Mouse (Mus musculus): ENCODE data around the gene Tnnt3. TPM values are rescaled to one million over a fixed set of nuclear protein-coding genes. Genes with fewer than 3 reads are reported as not detected.

Tnnt3 gene
- polyA plus RNA-seq, 1 experiment from 2014 or later: not detected

DNA sequence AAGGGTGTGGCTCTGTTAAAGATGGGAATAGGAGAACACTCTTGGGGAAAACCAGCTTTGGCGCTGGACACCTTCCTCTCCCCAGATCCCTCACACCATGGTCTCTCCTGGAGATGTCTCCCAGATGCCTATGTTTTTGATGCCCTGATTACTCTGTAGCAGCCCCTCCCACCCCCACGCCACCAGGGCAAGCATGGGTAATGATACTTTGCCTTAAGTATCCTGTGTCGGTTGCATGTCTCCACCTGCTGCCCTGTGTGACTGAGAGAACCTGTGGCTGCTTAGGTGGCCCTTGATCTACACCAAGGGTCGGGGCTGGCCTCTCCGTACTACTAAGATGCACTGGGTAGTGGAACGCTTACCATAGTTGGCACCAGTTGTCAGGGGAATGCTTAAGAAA is 20.6 kb upstream of the Tnnt3 start:
- Histone ChIP-seq H3K9me3 (replicated peaks) (no peaks in the 10 kb centered on the region), H3K27me3 (replicated peaks) (peaks cover 29% of the 10 kb centered on the region), H3K9ac (no peak overlapping the region), H3K4me3 (no peak overlapping the region), H3K36me3 (no peaks in the 10 kb centered on the region), H3K27ac (no peak overlapping the region), H3K4me1 (peaks cover 16% of the 10 kb centered on the region), H3K4me2 (no peak overlapping the region)
- 70% methylated on average over 6 of the region's 6 CpGs for WGBS (ENCODE audit: insufficient replicate concordance)
- ATAC-seq: no peak

DNA sequence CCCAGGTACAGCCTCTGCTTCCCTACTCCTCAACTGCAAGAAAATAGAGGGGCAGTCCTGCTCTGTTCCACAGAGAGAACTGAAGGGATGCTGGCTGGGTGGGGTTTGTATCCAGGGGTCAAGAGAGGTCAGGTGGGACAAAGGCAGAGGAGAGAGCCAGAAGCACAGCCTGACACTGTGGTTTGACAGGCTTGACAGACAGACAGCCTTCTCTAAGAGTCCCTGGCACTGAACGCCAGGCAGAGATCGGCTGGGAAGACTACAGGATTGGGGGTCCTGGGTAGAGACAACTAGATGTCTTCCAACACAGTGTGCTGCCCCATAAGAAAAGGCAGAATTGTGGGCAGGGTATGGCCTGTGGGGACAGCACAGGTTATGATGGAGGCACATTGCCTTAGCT is 20.1 kb upstream of the Tnnt3 start:
- peaks cover 16% of the 10 kb centered on the region for H3K4me1 ChIP-seq
- no peak overlapping the region for H3K9ac ChIP-seq
- H3K36me3 ChIP-seq: no peaks in the 10 kb centered on the region
- no peaks in the 10 kb centered on the region for H3K9me3 ChIP-seq (replicated peaks)
- no peak overlapping the region for H3K4me2 ChIP-seq
- no peak overlapping the region for H3K4me3 ChIP-seq
- no peak overlapping the region for H3K27ac ChIP-seq
- H3K27me3 ChIP-seq (replicated peaks): peaks cover 34% of the 10 kb centered on the region
- ATAC-seq: no peak
- 58% methylated on average over 2 of the region's 2 CpGs for WGBS (ENCODE audit: insufficient replicate concordance)

DNA sequence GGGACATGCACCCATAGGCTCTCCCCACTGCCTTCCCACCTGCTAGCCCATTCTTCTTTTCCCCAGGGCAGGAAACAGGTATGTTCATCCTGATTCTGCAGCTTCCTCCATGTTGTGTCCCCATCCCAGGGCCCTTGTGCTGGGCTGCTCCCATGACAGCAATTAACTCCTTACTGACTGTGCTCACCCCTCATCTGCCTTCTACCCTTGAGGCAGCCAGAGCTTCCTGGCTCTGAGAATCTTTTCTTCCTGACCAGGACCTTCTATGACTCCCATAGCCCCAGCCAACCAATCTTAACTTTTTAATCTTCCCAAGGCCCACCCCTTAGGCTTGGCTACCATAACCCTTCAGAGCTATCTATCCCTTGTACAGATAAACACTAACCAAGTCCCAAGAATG is 19.3 kb upstream of the Tnnt3 start:
- Histone ChIP-seq H3K4me1 (peaks cover 16% of the 10 kb centered on the region), H3K9ac (no peak overlapping the region), H3K4me2 (no peak overlapping the region), H3K36me3 (no peaks in the 10 kb centered on the region), H3K27me3 (replicated peaks) (peaks cover 38% of the 10 kb centered on the region), H3K27ac (no peak overlapping the region), H3K4me3 (no peak overlapping the region), H3K9me3 (replicated peaks) (no peaks in the 10 kb centered on the region)
- no peak for ATAC-seq

DNA sequence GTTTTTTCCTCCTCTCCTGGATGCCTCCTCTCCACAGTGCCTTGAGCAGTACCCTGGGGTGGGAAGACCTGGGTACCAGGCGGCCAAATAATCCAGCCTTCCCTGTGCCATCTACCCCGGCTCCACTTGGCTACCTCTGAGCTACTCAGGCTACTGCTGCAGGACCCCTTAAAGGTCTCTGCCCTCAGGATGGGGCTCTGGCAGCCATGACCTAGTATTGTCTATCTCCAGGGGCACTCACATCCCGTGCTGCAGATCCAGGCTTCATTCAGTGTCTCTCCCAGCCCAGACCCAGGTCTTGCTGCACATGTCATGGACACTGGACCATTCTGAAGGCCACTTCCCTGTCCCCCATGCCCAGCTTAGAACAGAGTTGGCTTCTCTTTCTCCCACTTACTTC is 18.8 kb upstream of the Tnnt3 start:
- Histone ChIP-seq H3K9ac (no peak overlapping the region), H3K27ac (no peak overlapping the region), H3K9me3 (replicated peaks) (no peaks in the 10 kb centered on the region), H3K36me3 (no peaks in the 10 kb centered on the region), H3K27me3 (replicated peaks) (peaks cover 42% of the 10 kb centered on the region), H3K4me3 (no peak overlapping the region), H3K4me2 (no peak overlapping the region), H3K4me1 (peaks cover 16% of the 10 kb centered on the region)
- WGBS (ENCODE audit: insufficient replicate concordance): 68% methylated on average over 3 of the region's 3 CpGs
- ATAC-seq: no peak

DNA sequence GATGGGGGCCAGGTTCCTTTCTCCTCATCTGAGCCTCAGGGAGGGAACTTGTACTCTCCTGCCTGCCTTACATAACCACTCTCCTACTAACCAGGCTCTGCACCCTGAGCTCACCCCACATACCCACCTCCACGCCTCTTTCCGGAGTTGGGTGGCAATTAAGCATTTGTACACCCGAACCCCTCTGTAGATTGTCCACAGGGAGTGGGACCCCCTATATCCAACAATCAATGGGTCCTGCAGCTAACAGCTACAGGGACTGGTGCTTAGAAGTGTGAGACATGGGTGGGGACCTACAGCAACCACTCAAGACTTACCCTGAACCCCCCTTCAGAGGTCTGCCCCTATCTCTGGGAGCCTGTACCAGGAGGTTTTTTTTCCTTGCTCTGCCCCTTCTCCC is 18.0 kb upstream of the Tnnt3 start:
- Histone ChIP-seq H3K36me3 (no peaks in the 10 kb centered on the region), H3K4me2 (no peak overlapping the region), H3K9me3 (replicated peaks) (no peaks in the 10 kb centered on the region), H3K27ac (peak overlapping the region; percentile 65; the same call in 1 of the 2 replicates), H3K4me3 (no peak overlapping the region), H3K27me3 (replicated peaks) (peaks cover 45% of the 10 kb centered on the region), H3K9ac (no peak overlapping the region), H3K4me1 (peaks cover 16% of the 10 kb centered on the region)
- WGBS (ENCODE audit: insufficient replicate concordance): 75% methylated on average over 3 of the region's 3 CpGs
- ATAC-seq: no peak

DNA sequence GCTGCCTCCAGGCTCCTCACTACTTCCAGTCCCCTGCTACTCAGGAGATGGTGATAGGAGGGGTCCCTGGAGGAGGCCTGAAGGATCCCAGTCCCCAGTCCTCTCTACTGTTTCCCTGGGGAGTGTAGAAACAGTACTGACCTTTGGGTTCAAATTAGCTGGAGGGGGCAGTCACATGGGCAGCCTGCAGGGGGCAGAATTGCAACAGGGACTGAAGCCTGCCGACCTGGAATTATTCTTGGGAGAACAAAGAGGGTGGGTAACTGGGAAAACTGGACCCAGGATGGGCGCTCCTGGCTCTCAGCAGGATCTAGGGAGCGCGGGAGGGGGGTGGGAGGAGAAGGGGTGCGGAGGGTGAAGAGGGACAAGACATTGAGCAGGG is 17.5 kb upstream of the Tnnt3 start:
- peaks cover 16% of the 10 kb centered on the region for H3K4me1 ChIP-seq
- WGBS (ENCODE audit: insufficient replicate concordance): 10% methylated on average over 5 of the region's 5 CpGs
- no peaks in the 10 kb centered on the region for H3K36me3 ChIP-seq
- H3K4me3 ChIP-seq: no peak overlapping the region
- no peak overlapping the region for H3K9ac ChIP-seq
- no peaks in the 10 kb centered on the region for H3K9me3 ChIP-seq (replicated peaks)
- peaks cover 46% of the 10 kb centered on the region for H3K27me3 ChIP-seq (replicated peaks)
- no peak for ATAC-seq
- peak overlapping the region; percentile 65 for H3K27ac ChIP-seq
- H3K4me2 ChIP-seq: peak overlapping the region; percentile 49

DNA sequence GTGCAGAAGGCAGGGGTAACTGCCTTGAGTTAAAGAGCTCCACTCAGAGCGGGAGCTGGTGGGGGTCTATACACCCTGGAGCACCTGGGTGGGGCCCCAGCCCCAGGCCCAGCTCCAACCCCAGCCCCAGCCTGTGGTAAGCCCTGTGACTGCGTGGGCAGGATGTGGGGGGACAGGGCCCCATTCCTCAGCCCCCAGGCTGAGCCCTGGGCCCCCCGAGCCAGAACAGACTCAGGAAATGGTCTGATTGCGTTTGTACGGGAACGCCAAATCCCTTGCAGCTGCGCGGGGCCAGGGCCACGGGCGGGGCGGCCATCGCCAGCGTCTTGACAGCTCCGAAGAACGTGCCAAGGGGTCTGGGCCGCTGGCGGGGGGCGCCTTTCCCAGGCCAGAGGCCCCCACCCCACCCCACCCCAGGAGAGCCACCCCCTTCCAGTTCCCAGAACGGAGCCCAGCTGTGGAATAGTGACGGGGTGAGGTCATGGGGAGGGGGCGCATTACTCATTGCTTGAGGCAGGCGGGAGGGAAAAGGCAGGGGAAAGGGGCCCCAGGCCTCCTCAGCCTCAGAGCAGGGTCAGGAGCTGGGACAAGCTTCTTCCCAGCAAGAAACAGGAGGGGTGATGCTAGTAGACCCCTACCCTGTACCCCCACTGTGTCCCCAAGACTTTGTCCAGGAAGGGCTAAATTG is 16.9 kb upstream of the Tnnt3 start:
- no peak overlapping the region; the same call in 1 of the 2 replicates for H3K9ac ChIP-seq
- WGBS (ENCODE audit: insufficient replicate concordance): 8% methylated on average over 22 of the region's 22 CpGs
- peaks cover 18% of the 10 kb centered on the region for H3K4me1 ChIP-seq
- H3K36me3 ChIP-seq: no peaks in the 10 kb centered on the region
- peak overlapping the region; percentile 49 for H3K4me2 ChIP-seq
- peak overlapping the region; percentile 65 for H3K27ac ChIP-seq
- H3K9me3 ChIP-seq (replicated peaks): no peaks in the 10 kb centered on the region
- peaks cover 45% of the 10 kb centered on the region for H3K27me3 ChIP-seq (replicated peaks)
- no peak overlapping the region for H3K4me3 ChIP-seq
- ATAC-seq: peak; percentile 16; the same call in 1 of the 2 replicates

DNA sequence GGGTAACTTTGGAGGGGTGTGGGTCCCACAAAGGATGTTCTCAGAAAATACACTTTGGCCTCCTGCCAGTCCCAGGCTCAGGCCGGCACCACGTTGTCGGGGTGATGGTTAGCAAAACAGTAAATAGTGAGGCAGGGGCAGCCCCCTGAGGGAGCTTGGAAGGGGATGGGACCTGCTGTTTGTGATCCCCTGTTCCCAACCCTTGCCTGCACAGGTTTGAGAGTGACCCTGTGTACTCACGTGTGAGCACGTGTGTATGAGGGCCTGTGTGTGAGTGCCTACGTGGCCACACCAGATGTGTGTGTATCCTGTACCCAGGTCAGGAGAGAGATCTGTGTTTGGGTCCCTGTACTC is 16.4 kb upstream of the Tnnt3 start:
- Histone ChIP-seq H3K4me3 (no peak overlapping the region), H3K27ac (peak overlapping the region; percentile 65), H3K36me3 (no peaks in the 10 kb centered on the region), H3K9ac (no peak overlapping the region), H3K9me3 (replicated peaks) (no peaks in the 10 kb centered on the region), H3K27me3 (replicated peaks) (peaks cover 45% of the 10 kb centered on the region), H3K4me2 (no peak overlapping the region), H3K4me1 (peaks cover 24% of the 10 kb centered on the region)
- 39% methylated on average over 6 of the region's 6 CpGs for WGBS (ENCODE audit: insufficient replicate concordance)
- ATAC-seq: no peak

DNA sequence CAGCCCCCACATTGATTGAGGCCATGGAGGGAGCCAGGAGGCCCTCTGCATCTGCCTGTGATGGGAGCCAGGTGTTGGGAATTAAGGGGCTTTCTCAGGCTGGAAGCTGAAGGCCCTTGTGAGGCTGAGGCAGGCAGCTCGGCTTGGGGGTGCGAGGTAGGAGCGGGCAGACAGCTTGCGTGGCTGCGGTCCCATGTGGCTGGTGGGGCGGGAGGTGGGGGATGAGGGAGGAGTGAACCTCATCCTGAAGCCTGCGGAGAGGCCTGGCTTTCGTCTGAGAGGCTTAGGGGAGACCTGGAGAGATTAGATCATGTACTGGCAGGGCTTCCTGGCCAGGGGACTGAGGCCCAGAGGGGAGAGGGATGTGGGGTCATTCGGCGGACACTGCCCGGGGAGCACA is 15.5 kb upstream of the Tnnt3 start:
- no peak for ATAC-seq
- Histone ChIP-seq H3K4me1 (peaks cover 29% of the 10 kb centered on the region), H3K4me3 (no peak overlapping the region), H3K27me3 (replicated peaks) (peaks cover 45% of the 10 kb centered on the region), H3K4me2 (no peak overlapping the region), H3K9ac (no peak overlapping the region), H3K9me3 (replicated peaks) (no peaks in the 10 kb centered on the region), H3K27ac (peak overlapping the region; percentile 65), H3K36me3 (no peaks in the 10 kb centered on the region)
- WGBS (ENCODE audit: insufficient replicate concordance): 57% methylated on average over 11 of the region's 11 CpGs

DNA sequence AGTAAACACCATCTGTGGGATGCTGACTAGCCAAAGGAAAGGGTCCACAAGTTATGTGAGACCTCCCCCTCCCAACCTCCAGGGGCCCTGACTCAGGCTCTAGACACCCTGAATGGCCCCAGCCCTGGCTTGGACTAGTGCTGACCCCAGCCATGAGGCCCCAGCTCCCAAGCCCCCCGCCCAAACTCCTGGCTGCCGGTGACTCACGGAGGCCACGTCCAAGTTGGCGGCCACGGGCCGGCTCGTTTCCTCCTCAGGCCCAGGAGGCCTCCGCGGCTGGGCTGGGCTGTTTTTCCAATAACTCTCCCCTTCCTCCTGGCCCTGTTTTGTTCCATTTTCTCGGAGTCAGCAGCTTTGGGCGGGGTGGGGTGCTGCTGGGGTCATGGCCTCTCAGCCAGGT is 13.9 kb upstream of the Tnnt3 start:
- Histone ChIP-seq H3K9ac (no peak overlapping the region), H3K4me1 (peaks cover 29% of the 10 kb centered on the region), H3K4me3 (no peak overlapping the region), H3K4me2 (no peak overlapping the region), H3K27me3 (replicated peaks) (peaks cover 45% of the 10 kb centered on the region), H3K9me3 (replicated peaks) (no peaks in the 10 kb centered on the region), H3K27ac (no peak overlapping the region), H3K36me3 (no peaks in the 10 kb centered on the region)
- no peak for ATAC-seq
- 70% methylated on average over 12 of the region's 12 CpGs for WGBS (ENCODE audit: insufficient replicate concordance)

DNA sequence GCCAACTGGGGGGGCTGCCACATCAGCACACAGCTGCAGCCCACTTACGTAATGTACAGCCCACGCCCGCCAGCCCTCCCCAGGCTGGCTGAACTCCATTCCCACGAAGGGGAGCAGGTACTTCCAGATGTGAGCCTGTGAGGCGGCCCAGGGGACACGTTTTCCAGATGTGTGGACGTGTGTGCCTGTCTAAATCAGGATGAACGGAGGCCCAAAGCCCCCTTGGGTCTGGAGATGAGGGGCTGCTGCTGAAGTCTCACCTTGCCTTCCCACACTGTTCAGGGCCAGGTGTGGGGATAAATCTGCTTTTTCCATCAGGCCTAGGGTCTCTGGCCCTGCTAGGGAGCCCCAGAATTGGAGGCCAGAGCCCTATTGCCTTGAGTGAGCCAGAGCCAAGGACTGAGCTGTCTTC is 11.9 kb upstream of the Tnnt3 start:
- H3K4me1 ChIP-seq: peaks cover 20% of the 10 kb centered on the region
- WGBS (ENCODE audit: insufficient replicate concordance): 70% methylated on average over 8 of the region's 8 CpGs
- H3K9me3 ChIP-seq (replicated peaks): no peaks in the 10 kb centered on the region
- no peak overlapping the region for H3K27ac ChIP-seq
- H3K4me3 ChIP-seq: no peak overlapping the region
- ATAC-seq: no peak
- H3K27me3 ChIP-seq (replicated peaks): peaks cover 38% of the 10 kb centered on the region
- no peaks in the 10 kb centered on the region for H3K36me3 ChIP-seq
- no peak overlapping the region for H3K9ac ChIP-seq
- H3K4me2 ChIP-seq: no peak overlapping the region

DNA sequence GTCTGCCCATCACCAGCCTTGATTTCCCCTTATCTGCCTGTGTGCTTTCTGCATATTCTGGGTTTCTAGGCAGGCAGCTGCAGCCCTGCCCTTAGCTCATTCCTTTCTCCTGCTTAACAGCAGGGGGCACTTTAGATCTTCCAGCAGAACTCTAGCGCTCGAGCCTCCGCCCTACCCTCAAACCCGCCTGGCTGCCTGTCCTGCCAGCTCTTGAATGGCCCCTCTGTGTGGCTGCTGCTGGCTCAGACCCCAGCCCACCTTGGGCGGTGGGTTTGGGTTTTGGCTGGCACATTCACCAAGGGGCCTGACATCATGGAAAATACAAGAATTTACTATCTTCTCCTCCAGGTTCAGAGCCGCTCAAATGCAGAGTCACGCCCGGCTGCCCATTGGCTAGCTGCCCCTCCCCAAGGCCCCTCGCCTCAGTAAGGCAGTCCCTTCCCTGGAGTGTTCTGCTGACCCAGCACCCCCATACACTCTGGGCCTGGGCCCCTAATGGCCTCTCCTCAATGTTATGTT is 11.2 kb upstream of the Tnnt3 start:
- Histone ChIP-seq H3K9me3 (replicated peaks) (no peaks in the 10 kb centered on the region), H3K27ac (0 out of 2 replicates have a peak overlapping the region, but pooled peaks have one; percentile 7), H3K4me2 (no peak overlapping the region), H3K27me3 (replicated peaks) (peaks cover 31% of the 10 kb centered on the region), H3K36me3 (no peaks in the 10 kb centered on the region), H3K4me1 (peaks cover 14% of the 10 kb centered on the region; the same call in 1 of the 2 replicates), H3K9ac (no peak overlapping the region), H3K4me3 (no peak overlapping the region)
- 25% methylated on average over 9 of the region's 9 CpGs for WGBS (ENCODE audit: insufficient replicate concordance)
- peak; percentile 48; the same call in 1 of the 2 replicates for ATAC-seq

DNA sequence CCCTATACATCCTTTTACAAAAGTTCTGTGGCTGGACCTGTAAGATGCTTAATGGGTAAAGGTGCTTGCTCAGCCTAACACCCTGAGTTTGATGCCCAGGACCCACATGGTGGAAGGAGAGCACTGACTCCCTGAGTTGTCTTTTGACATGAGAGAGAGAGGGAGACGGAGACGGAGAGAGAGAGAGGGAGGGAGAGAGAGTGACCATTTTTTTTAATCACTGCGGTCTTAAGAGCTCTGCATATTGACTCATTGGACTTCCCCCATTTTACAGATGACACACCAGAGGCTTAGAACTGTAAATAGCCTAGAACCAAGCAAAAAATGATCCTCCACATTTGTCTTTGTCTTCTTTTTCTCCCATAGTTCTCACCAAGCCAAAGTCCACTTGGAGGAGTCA is 10.6 kb upstream of the Tnnt3 start:
- peaks cover 13% of the 10 kb centered on the region; the same call in 1 of the 2 replicates for H3K4me1 ChIP-seq
- H3K27me3 ChIP-seq (replicated peaks): peaks cover 26% of the 10 kb centered on the region
- WGBS (ENCODE audit: insufficient replicate concordance): 76% methylated on average over 3 of the region's 3 CpGs
- no peak for ATAC-seq
- H3K4me2 ChIP-seq: no peak overlapping the region
- H3K9me3 ChIP-seq (replicated peaks): no peaks in the 10 kb centered on the region
- H3K27ac ChIP-seq: no peak overlapping the region
- no peak overlapping the region for H3K9ac ChIP-seq
- no peaks in the 10 kb centered on the region for H3K36me3 ChIP-seq
- no peak overlapping the region for H3K4me3 ChIP-seq

All from liver, embryonic 12.5 days (tissue).